Mouse (Mus musculus): ENCODE measurements around the gene Pctp.
A peak's percentile ranks its signal among the peaks of the same experiment; 100 is the strongest.

Pctp gene

GRCm38 (mm10) chr11:90002231-90002986 lies at the start of gene Pctp:
Gene Pctp, minus strand, starts transcription at chr11:90002894.
- peak; percentile 69 for DNase-seq

- no peak for DNase-seq
Observed at GRCm38 (mm10) chr11:90050016-90050415, 47.3 kb upstream of the Pctp start.

DNA sequence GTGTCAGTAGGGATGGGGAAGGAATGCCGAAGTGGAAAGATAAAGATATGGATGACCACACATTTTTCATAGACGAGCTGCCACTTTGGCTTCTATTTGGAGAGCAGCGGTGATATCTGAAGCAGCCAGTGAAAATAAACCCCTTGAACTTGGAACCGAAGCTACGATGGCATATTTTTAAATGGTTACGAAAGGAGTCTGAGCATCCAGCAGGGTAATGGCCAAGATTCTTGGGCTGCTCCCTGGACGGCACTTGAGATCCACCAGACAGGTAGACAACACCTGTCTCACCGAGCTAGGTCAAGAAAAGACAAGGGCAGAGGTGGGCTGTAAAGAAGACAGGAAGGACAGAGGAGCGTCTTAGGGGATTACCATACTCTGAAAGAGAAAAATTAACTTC lies 44.6 kb upstream of the Pctp start:
- no peak for DNase-seq

- DNase-seq, result no peak
Observed at GRCm38 (mm10) chr11:90046211-90046610, 43.5 kb upstream of the Pctp start.

GRCm38 (mm10) chr11:90044459-90044858 lies 41.8 kb upstream of the Pctp start:
- DNase-seq, result no peak

DNA sequence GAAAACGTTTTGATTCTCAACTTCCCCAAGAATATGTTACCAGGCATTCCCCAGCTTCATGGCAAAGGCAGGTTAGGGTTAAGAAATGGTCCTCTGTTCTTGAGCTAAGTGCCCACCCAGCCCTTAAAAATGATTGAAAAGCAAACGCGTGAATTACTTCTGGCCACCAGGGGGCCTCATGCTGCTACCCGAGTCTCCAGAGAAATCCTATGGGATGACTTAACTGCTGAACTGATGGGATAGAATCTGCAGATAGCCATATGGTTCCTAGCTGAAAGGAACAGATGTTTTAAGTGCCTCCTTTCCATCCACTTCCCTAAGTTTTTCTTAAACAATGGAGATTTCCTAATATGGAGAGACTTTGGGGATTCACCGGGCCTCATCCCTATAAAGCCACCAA lies 35.3 kb upstream of the Pctp start:
- no peak for DNase-seq

DNA sequence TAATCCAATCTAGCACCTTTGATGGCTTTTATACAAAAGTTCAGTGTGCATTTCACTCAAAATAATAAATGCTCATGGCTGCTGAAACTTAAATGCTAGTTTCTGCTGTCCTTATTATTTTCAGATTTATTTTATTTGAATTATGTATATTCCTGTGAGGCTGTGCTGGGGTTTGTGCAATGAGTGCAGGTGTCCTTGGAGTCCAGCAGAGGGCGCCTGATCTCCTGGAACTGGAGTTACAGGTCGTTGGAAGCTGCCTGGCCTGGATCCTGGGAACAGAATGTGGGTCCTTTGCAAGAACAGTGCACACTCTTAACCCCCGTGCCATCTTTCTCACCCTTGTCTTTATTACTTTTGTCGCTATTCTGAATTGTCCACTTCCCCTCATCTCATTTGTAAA lies 33.7 kb upstream of the Pctp start:
- no peak for DNase-seq

GRCm38 (mm10) chr11:90035532-90035931 lies 32.8 kb upstream of the Pctp start:
- DNase-seq, result no peak

DNA sequence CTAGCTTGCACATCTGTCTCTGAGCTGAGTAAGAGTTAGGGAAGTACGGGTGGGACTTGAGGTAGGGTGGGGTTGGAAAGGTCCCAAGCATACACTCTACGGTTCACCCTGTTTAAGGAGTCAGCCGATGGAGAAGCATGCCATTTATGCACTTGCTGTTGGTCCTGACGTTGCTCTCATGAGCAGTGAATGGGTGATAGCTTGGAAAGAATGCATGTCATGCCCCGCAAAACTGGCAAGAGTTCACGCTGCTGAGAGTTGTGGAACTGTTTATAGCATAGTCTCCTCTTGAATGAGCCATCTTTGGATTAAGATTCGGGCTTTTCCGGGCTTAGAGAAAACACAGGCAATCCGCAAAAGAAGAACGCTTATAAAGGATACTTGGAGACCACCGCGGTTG lies 32.0 kb upstream of the Pctp start:
- no peak for DNase-seq

DNA sequence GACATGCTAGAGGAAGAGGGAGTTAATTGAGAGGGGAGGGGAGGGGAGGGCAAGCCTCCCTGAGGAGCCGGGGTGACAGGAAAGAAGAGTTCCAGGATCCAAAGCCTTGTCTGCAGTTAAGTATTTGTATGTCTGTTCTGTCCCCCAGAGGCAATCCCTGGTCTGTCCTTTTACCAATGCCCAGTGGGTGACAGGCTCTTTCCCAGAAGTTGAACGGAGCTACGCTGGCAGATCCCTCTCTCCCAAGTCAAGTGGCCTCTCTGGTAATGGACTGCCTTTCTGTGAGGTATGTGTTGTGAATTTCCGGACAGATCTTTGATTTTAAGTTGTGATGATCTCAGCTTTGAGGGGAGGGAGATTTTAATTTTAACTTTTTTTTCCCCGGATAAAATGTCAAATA lies 30.7 kb upstream of the Pctp start:
- no peak for DNase-seq

DNA sequence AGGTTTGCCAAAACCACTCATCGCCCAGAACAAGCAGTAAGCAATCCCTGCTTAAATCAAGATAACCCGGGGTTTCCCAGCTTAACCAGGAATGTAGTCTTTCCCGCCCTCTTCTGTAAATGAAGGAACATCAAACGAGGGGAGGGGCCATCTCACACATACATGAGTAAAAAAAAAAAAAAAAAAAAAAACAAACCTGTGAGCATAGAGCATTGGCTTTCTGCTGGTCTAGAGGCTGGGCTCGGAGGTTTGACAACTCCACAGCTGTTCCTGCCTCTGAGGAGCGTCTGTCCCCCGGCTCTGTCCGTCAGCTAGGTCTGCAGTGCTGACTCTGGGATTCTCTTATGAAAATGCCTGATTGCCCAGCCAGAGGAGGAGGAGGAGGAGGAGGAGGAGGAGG lies 30.1 kb upstream of the Pctp start:
- no peak for DNase-seq

GRCm38 (mm10) chr11:90031076-90031475 lies 28.4 kb upstream of the Pctp start:
- no peak for DNase-seq

DNA sequence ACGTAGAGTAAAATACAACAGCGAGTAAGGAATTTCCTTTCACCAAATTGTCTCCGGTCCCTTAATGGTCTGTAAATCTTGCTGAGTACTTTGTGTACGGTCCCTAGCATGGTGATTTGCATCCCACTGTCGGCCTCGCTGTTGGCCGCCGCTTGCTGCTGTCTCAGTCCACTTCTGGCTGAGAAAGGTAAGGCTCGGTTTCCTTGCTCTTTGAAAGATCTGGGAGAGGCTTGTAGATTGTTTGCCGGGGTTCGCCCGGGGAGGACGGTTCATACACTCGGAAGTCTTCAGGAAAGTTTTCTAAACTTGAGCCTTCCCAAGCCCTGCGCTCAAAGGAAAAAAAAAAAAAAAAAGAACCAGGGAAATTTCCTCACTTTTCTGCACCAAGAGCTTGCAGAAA lies 27.9 kb upstream of the Pctp start:
- no peak for DNase-seq

DNA sequence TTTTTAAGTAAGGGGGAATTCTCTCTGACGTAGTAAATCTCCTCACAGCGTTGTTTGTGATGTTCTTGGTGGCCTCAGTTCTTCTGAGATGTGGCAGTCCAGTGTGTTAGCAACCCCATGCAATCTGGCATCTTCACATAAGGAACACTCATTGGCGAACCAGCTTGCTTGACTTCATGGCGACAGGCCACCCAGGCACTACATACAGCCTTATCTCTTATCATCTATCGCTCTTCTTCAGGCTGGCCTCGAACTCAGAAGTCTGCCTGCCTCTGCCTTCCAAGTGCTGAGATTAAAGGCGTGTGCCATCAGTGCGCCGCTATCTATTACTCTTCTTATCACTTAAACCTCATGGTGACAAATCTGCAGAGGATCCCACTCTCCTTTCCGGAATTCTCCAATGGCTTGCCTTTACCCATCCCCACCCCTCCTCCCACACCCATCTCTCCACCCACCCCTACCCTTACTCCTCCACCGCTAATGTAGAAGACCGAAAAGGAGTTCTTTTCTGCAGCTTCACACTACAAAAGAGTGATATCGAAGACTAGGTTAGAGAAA lies 27.2 kb upstream of the Pctp start, which contains the start of gene Tmem100:
Gene Tmem100, plus strand, starts transcription at position 508 of the 558 bp plus-strand sequence.
- DNase-seq, result no peak

DNA sequence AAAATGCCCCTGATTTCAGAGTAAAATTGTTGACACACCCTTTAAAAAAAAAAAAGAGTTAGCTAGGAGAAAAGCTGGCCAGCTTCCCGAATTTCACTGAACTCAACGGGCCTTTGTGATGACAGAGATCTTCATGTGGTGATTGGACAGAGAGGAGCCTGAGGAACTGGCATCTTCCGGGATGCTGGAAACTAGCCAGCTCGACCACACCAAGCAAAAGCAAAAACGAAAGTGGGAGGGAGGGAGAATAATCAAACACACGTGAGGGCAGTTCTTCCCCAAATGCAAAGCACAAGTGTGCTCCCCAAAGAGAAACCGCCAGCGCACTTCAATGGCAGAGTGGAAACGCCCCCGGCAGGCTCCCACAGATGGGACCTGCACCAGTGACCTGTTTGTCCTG lies 26.7 kb upstream of the Pctp start:
- DNase-seq, result no peak

DNA sequence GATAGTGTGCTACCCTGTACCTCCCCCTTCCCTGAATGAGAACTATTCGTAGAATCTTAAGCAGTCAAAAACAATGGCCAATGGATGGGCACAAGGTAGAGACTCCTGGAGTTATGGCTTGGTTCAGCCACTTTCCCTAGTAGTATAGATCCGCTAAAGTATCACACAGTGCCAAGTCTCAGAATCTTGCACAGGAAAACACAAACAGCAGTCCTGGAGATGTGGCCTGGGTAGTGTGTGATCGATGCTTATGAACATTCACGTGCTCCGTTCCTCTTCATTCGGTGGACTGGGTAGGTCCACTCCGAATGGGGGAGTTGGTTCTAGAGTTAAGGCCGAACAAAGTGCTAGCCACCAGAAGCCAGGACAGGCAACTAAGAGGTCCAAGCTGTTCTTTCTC lies 26.1 kb upstream of the Pctp start:
- DNase-seq, result no peak

GRCm38 (mm10) chr11:90027216-90027615 lies 24.5 kb upstream of the Pctp start:
- no peak for DNase-seq

GRCm38 (mm10) chr11:90026802-90027174 lies 24.1 kb upstream of the Pctp start:
- DNase-seq, result no peak

GRCm38 (mm10) chr11:90025891-90026801 lies 23.5 kb upstream of the Pctp start:
- no peak for DNase-seq

DNA sequence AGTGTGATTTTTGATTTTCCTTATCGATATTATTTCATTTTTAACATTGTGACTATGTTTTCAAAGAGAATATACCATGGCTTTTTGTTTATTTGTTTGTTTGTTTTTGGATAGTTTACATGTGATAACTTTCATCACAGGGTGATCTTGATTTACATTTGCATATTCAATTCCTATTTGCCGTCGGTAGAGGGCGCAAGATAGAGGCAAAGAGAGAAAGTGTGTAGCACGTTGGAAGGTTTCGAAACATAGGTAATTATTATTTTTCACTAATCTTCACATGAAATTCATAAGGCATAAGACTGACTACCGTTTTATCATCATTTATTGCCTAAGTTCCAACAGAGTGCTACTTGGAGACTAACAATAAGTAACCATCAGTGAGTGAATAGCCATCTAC lies 16.5 kb upstream of the Pctp start:
- no peak for DNase-seq

DNA sequence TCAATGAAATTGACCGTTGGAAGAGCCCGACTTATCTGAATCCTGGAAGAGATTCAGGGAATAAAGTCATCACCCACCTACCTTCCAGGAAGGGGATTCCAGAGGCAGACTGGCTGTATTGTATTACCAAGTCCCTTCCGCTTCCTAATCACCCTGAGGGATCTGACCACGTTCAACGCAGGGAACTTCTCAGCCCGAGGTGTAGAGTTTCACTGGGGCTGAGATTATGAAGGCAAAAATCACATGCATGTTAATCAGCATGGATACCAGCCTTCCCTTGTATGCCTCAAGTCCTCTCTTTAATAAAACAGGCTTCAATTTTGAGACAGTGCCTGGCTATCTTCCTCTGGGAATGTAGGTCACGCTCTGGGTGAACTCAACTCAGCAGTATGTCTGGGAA lies 12.6 kb upstream of the Pctp start:
- DNase-seq, result no peak

- no peak for DNase-seq
Observed at GRCm38 (mm10) chr11:90013657-90014056, 11.0 kb upstream of the Pctp start.

DNA sequence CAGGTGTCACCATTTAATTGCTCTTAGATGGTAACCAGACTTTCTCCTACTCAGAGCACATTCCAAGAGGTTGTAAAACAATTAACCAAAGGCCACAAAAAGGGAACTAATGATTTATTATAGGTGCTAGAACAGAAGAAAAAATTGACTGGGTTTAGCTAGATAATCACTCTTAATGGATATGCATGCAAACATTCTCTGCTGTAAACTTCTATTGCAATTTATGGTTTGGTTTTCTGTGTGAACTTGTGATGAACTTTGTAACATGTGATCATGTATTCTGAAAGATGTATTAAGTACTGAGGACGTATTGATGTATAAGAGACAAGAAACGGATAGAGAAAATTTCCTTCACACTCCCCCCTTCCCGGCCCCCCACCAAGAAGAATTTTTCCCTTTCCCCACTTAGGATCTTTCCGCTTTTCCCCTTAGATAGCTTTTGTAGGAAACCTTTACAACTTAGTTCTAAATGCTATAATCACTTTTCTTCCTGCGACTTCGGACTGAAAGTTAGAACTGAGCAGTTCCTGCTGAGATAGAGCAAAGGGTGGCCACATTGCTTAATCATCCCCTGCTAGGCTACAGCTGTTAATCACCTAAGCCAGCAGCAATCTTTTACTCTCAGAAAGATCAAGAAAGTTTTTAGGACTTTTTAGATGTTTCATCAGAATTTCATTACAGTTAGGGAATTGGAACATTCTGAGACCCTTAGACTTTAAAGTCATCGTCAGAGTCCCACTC lies 5.3 kb upstream of the Pctp start:
- no peak for DNase-seq

Data from thymus, postnatal 25 days (tissue).